Mouse (Mus musculus) cerebellum, postnatal 14 days (tissue): Measurements from ENCODE around the gene Ppil4.
A peak's percentile ranks its signal among the peaks of the same experiment; 100 is the strongest.
"Not testable (repeated sequence)": the region's sequence is repeated elsewhere in the genome, so short reads cannot be mapped to it uniquely, and the experiment has no call there.

Source experiments
- DNase-seq, 2 experiments: peaks; one replicate each; pipeline ENCODE4 v3.0.0; 2021; ENCODE audit warnings: mixed read lengths in 2 of 2

The Ppil4 gene

DNA sequence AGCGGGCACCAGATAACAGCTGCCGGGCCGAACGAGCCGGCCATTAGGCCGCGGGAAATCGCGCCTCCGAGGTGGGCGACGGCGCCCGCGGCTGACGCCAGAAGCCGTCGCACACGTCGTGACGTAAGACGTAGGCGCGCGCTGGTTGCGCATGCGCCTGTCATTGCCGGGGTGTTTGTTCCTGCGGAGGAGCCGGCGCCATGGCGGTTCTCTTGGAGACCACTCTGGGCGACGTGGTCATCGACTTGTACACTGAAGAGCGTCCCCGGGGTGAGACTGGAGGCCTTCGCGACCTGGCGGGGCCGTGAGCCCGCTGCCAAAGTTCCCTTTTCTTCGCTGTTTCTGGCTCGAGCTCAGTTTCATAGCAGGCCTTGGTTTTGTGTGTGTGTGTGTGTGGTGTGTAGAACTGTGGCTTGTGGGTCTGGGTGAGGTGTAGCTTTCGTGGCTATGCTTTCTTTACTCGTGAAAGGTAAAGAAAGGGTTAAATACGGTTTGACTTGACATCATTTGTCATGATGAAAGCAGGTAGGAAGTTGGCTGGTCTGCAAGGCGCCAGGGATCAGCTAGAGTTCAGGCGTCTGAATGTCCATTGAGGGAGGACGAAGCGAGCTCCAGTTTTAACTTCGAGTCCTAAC, at the start of gene Ppil4, which contains the start of gene Ginm1:
Gene Ppil4, plus strand, starts transcription at position 141 of the 635 bp plus-strand sequence.
Gene Ginm1, minus strand, starts transcription at position 74 of the 635 bp plus-strand sequence.
- peak; percentile 95 to 97 for DNase-seq

DNA sequence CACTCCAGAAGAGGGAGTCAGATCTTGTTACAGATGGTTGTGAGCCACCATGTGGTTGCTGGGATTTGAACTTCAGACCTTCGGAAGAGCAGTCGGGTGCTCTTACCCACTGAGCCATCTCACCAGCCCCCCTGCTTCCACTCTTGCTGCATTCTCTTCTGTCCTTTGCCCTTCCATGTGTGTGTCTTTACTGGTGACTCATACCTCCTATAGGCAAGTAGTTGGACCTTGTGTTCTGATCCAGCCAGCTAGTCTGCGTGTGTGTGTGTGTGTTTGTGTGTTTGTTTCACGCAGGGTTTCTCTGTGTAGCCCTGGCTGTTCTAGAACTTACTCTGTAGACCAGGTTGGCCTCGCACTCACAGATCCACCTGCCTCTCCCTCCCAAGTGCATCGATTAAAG, 47.2 kb upstream of the Ppil4 start:
- DNase-seq = not testable (repeated sequence)

DNA sequence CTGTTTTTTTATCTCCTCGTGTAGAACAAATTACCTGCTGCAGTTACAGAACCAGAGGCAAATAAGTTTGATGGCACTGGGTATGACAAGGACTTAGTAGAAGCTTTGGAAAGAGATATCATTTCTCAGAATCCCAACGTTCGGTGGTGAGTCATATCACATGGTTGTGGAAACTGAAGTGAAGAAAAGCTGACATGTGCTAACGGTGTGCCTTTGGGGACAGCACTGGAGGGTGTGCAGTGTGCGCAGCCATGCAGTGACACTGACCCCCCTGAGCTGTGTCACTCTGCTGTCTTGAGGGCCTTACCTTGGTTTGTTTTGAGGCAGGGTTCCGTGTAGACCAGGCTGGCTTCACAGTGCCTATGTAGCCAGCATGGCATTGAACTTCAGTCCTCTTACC, 43.9 kb upstream of the Ppil4 start:
- DNase-seq = no peak

DNA sequence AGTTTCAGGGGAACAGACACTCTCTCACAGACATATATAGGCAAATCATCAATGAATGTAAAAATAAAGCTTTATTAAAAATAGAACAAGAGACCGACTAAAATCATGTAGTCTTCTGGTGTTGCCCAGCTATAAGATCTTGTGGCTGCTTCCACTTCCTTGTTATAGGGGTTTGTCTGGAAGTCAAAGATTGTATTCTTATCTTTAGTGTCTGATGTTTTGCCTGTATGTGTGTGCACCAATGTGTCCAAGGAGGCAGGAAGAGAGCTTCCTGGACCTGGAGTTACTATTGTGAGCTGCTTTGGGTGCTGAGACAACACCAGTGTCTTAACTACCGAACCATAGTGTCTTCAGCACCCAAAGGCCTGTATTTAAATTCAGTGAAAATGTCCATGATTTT, 35.1 kb upstream of the Ppil4 start:
- no peak for DNase-seq

DNA sequence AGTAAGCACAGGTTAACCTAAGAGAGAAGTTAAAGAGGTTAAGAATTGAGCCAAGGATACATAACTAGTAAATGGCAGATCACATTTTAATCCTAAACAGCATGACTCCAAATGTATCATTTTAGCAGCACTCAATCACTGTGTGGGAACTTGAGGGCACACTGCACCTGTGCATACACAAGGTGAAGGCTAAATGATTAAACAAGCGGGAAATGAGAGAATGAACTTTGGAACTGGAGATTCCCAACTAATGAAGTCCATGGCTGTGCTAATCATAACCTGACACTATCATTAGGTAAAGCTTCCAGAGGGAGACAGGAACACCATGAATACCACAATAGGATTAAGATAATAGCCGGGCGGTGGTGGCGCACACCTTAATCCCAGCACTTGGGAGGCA, 20.3 kb upstream of the Ppil4 start:
- no peak for DNase-seq

DNA sequence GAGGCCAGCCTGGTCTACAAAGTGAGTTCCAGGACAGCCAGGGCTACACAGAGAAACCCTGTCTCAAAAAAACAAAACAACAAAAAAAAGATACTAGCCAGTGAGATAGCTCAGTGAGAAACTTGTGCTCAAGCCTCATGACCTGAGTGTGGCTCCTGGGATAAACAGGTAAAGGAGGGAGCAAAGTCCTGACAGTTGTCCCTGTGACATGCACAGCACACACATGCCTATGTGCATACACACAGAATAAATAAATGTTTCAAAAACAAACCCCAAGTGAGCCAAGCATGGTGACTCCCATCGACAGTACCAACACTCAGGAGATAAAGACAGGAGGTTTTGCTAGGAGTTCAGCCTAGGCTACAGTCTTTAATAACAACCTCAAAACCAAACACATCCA, 19.9 kb upstream of the Ppil4 start:
- no peak for DNase-seq

DNA sequence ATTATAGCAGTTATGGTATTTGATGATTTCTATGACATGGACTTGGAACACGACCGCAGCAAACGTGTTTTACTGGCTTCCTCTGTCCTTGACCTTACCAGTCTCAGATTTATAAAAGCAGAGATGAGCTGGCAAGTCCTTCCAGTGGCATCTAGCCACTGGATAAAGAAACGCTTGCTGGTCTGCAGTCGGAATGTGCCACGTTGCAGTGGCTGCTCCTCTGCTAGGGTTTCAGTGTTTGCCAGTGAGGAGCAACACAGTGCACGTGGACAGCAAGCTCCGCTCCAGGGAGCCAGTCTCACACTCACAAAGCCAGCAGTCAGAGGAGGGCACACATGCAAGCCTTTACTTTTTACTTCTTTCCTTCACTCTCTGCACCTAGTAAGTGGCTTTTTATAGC, 17.3 kb upstream of the Ppil4 start:
- DNase-seq = no peak

DNA sequence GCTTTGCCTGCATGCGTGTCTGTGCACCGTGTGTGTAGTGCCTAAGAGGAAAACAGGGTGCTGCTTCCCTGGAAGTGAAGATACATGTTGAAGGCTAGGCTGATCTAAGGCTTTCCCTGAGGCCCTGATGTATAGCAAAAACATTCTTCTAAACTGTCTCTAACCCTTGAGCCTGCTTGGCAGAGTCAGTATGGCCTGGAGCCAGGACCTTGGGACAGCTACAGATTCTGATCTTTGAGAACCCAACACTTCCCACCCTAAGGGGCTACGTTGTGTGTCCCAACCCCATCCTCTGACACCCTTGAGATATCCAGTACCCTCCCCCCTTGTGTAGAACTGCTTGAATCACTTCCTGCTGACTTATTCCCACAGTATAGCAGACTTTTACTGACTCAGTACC, 14.3 kb upstream of the Ppil4 start:
- DNase-seq = peak in 1 of 2 experiments; percentile 18

DNA sequence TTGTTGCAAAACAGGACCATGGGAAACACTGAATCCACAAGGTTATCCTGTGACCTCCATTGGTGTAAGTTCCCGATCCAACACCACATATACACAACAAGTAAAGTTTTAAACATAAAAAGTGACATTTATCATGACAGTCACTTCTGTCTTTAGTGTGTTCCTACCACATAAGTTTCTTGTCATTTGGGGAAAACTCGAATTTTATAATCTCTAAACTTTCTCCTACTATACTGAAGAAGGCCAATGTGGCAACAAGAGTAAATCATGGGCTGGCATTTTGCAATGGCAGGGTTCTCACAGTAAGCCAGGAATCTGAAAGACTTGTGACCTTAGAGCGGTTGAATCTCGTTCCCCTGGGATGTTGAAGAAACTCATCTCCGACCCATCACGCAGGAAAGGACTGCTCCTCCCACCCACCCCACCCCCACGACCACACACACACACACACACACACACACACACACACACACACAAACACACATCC, 12.9 kb upstream of the Ppil4 start:
- DNase-seq = no peak

DNA sequence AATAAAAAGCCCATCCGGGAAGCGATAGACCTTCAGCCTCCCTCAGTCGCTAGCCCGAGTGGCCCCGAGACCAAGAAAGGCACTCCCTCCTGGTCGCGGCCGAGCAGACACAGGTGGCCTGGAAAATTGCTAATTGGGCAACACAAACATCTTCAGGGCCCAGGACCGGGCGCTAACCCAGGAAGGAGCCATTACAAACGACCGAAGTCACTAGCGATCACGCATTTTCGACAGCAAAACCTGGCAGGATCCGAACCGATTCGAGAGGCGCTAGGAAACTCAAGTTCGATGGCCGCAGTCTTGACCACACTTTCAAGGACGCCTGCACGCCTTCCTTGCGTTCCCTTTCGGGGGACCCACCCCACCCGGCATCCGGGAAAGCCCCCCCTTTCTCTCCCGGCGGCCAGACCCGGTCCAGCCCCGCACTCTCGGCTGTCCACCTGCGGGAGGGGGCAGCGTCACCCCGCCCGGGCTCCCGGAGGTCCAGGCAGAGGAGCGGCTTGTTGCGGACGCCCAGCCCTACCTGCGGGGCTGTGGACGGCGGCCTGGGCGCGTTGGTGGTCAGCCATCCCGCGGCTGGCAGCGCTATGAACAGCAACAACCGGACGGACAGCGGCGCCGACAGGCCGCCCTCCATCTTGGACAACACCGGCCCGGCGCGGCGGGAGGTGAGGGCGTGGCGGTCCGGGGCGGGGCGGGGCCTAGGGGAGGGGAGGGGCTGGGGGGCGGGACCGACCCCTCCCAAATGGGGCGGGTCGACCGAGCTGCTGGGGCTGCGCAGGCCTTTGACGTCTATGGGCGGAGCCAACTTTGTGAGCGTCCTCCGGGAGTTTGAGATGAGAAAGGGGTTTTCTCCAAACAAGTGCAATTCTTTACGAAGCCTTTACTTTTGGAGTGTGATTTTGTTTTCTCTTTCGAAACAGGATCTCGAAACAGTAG, 12.2 kb upstream of the Ppil4 start:
- DNase-seq = peak; percentile 94

DNA sequence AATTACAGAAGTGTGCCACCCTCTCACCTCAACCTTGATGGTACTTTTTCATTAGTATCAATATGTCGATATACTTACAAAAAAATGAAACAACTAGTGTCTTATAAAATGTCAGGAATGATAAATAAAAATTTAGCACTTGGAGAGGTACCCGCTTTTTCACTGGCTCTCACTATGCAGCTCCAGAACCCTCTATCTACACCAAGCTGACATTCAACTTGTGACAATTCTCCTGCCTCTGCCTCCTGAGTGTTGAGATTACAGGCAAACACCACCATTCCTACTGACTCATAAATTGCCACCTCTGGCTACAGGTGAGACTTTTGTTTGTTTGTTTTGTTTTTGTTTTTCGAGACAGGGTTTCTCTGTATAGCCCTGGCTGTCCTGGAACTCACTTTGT, 11.5 kb upstream of the Ppil4 start:
- no peak for DNase-seq

DNA sequence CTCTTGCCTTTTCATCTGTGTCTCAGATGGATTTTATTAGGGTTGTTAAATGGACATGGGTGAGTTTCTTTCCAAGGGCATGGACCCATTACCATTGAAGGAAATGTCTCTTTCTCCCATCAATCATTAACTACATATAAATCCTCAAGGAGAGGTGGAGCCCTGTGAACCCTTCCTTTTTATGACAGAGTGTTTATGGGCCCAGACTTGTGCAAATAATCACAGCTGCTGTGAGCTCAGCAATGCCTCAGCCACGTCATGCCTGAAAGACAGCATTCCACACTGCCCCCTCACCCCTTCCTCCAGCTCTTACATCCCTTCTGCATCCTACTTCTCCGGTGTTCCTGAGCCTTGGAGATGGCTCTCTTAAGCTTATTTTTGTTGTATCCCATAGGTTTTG, 5.4 kb upstream of the Ppil4 start:
- DNase-seq = no peak

DNA sequence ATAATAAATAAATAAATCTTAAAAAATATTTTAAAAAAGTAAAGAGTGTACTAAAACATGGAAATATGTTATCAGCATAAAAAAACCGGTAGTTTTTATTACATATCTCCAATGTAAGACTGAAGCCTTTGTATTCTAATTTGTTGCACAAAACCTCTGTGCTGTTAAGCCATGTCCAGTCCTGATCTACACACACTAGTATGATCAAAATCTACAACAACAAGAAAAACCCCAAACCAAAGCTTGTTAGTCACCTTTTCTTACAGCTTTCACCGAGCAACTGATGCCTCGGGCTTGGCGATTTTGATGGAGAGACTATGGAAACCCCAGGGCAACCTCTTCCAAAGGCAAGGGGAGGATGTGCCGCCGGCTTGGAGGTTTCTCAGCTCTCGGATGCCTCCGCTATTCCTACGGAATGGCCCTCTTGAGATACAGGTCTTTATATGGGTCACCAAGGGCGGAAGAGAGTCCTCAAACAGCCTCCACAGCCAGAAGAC, 389 bp upstream of the Ppil4 start:
- DNase-seq = no peak

DNA sequence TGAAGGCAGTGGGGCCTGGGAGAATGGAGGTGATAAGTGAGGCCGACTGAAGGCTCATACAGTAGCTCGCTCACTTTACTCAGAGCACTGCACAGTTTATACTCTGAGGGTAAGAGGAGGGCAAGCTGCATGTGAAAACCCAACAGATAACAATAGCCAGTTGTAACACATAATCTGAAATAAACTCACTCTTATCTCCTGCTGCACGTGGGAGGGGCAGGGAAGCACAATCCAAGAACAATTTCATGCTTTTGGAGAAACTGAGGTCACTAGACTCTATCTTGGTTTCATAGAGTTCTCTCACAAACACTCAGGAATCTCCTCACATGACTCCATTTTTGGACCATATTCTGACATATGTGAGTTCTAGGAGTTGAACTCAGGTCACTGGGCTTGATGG, 8.6 kb downstream of the Ppil4 start:
- no peak for DNase-seq

DNA sequence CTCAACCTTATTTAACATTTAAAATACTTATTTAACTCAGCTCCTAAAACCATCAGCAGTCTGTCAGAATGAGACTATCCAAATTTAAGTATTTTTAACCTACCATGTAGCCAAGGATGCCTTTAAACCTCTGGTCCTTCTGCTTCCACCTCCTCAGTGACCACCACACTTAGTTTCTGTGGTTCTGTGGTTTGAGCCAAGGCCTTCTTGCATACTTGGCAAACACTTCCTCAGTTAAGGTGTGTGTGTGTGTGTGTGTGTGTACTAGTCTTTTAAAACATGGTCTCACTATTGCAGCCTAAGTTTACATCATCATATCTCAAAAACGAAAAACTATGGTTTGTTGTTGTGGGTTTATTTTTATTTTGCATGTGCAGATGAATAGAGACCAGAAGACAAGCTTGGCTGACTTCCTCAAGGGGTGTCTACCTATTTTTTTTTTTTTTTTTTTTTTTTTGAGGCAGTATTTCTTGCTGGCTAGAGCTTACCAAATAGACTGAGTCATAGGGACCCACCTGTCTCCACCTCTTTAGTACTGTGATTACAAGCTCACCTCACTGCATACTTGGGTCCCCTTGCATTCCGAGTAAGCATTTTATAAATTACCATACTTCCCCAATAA, 9.9 kb downstream of the Ppil4 start:
- no peak for DNase-seq

DNA sequence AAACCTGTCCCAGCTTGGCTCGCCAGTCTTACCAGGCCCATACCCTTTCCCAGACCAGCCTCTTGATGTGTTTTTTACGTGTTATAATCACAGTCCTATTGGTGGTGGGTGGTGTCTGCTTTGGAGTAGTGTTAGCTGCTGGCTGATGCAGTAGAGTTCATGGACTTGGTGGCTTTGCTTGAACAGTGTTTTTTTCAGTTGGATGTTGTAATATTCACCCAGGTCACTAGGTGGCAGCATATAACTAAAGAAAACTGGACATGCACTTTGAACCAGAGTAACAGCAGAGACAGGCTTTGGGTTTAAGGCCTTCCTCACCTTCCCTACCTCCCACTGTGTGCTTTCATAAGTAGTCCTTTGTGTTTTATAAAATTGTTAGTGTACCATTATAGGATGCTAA, 17.2 kb downstream of the Ppil4 start:
- DNase-seq = peak; percentile 70 to 78

DNA sequence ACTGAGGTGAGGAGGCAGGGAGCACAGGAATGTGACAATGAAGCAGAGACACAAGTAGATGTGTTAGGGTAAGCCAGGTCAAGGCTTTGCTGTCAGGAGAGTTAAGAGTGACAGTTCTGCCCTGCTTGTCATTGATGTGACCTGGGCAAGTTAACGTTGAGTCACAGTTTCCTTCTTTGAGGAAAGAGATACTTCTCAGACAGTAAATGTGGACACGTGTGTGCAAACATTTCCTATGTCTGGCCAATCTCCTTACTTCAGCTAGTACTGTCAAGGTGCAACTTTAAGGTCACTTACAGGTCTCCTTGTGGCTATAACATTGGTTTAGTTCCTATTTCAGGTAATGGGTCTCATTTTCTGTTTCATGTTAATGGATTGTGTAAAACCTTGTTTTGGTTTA, 23.8 kb downstream of the Ppil4 start:
- DNase-seq = no peak

DNA sequence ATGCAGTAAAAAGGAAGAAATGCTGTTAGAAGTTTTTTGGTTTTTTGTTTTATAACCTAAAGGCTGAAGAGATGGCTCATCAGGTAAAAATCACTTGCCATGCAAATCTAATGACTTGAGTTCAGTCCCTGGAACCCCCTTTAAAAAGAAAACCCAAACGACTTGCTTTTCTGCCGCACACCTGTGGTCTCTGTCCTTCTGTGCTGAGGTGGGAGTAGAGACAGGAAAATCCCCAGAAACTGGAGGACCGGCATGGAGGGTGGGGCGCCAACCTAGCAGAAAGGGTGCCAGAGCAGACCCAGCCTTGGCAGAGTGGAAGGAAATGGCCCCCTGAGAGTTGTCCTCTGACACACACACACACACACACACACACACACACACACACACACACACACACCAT, 26.0 kb downstream of the Ppil4 start:
- no peak for DNase-seq

DNA sequence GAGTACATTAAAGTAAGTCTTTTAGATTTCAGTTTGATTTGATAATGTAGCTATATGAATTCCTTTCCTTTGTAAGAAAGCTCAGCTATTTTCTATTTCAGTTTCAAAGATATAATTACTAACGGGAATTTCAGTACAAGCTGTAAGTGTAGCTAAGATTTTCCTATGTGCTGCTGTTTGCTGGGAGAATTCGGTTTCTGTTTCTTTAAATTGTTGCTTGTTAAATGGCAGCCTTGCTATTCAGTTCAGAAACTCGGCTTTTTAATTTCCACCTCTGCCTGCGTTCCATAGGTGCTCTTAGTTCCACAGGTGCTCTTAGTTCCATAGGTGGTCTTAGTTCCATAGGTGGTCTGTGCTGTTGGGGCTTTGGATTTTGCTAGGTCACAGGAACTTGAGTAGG, 26.5 kb downstream of the Ppil4 start:
- DNase-seq = no peak

DNA sequence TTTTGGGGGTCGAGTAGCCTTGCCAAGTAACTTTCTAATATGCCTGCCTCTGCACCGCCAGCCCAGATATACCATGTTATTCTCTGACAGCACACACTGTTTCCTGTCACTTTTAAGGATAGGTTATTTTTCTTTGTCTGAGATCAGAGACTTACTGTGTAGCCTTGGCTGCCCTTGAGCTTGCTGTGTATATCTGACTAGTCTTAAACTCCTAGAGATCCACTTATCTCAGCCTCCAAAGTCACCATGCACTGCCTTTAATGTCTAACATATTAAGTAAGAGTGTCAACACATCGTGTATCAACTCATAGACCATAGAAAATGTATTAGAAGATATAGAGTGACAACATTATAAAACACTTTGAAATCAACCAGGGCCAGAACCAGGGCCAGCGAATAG, 26.9 kb downstream of the Ppil4 start:
- no peak for DNase-seq

DNA sequence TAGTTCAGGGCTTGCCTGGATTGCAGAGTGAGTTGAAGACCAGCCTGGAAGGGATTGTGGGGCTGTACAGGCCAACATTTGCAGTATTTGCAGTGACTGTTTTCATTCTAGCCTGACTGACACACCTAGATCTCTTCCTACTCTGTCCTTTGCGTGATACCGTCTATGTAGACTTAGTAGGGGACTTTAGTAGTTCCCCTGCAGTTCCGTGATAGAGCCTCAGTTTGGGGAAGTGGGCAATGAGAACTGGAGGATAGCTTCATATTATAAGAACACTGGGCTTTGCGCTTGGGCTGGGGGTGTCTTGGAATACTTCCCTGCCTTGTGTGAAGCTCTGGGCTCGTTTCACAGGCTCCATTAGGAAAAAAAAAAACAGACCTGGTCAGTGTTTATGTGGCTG, 27.5 kb downstream of the Ppil4 start:
- DNase-seq = no peak

DNA sequence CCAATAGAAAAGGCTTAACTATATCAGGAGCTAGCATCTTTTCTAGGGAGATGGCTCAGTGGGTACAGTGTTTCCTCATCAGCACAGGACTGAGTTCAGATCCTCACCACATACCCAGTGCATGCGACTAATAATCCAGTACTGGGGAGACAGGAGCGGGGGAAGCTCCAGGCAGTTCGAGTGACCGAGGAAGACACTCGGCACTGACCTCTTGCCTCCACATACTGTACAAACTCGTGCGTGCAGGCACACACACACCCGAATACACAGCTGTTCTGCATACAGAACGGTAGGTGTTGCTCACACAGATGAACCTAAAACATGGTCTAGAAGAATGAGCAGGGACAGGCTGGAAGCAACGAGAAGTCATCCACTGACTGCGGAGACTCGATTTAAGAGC, 29.3 kb downstream of the Ppil4 start:
- no peak for DNase-seq

DNA sequence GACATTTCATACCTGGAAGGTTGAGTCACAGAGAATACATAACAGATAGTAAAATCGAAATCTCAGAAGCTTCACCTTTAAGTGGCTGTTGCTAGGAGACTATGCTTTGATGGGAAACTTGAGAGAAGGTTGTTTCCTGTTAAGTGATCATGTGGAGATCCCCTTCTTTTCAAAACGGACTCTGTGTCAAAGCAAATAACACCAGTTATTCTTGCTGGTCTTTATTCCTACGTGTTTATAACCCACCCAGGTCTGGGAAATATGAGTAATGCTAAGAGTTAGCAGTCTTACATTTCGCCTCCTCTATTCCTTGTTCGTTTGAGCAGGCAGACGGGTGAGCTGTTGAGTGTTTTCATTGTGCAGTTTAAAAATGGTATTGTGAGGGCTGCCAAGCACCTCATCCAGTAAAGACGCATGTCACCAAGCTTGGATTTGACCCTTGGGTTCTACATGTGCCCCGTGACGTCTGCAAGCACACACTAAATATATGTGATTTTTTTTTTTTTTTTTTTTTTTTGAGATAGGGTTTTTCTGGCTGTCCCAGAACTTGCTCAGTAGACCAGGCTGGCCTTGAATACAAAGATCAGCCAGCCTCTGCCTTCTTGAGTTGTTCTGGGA, 32.1 kb downstream of the Ppil4 start:
- DNase-seq = no peak
